Mouse (Mus musculus) urinary bladder, adult 18-20 months (tissue): ENCODE measurements around the gene Kctd12b.
A peak's percentile ranks its signal among the peaks of the same experiment; 100 is the strongest.
"Not testable (repeated sequence)": the region's sequence is repeated elsewhere in the genome, so short reads cannot be mapped to it uniquely, and the experiment has no call there.

Source experiments
- DNase-seq, 2 experiments: peaks; one replicate each; pipeline ENCODE4 v3.0.0; 2022; ENCODE audit warnings: low spot score in 2 of 2, mixed read lengths in 2 of 2

The Kctd12b gene

GRCm38 (mm10) chrX:153695782-153696395, at the start of gene Kctd12b:
Kctd12b (minus strand) TSS chrX:153696391.
- DNase-seq: no peak

- no peak for DNase-seq
Observed at GRCm38 (mm10) chrX:153742493-153742892, 46.3 kb upstream of the Kctd12b start.

GRCm38 (mm10) chrX:153735697-153736096, 39.5 kb upstream of the Kctd12b start:
- no peak for DNase-seq

GRCm38 (mm10) chrX:153724400-153724799, 28.2 kb upstream of the Kctd12b start:
- no peak for DNase-seq

GRCm38 (mm10) chrX:153723110-153723916, 27.1 kb upstream of the Kctd12b start, which contains the start of gene Nbdy:
Nbdy (plus strand) TSS chrX:153723590.
- DNase-seq: peak; percentile 35 to 39

GRCm38 (mm10) chrX:153719602-153720001, 23.4 kb upstream of the Kctd12b start:
- DNase-seq: no peak

GRCm38 (mm10) chrX:153716716-153717115, 20.5 kb upstream of the Kctd12b start:
- DNase-seq: no peak

GRCm38 (mm10) chrX:153707735-153708134, 11.5 kb upstream of the Kctd12b start:
- DNase-seq: no peak

- no peak for DNase-seq
Observed at GRCm38 (mm10) chrX:153700463-153700862, 4.3 kb upstream of the Kctd12b start.

- not testable (repeated sequence) for DNase-seq
Observed at GRCm38 (mm10) chrX:153668233-153668632, 28.0 kb downstream of the Kctd12b start.

- peak in 1 of 2 experiments; percentile 12 for DNase-seq
Observed at GRCm38 (mm10) chrX:153664903-153665302, 31.3 kb downstream of the Kctd12b start.

- DNase-seq: no peak
Observed at GRCm38 (mm10) chrX:153656949-153657348, 39.2 kb downstream of the Kctd12b start.

- DNase-seq: no peak
Observed at GRCm38 (mm10) chrX:153640615-153641014, 55.6 kb downstream of the Kctd12b start.

- no peak for DNase-seq
Observed at GRCm38 (mm10) chrX:153636247-153636646, 59.9 kb downstream of the Kctd12b start.
